Mouse (Mus musculus) lung, postnatal 0 days (tissue): Measurements from ENCODE around the gene Ccdc113.

ENCODE experiments used
- CTCF ChIP-seq: IDR thresholded peaks from 2 replicates; pipeline ENCODE4 v1.5.1; 2016; ENCODE audit warnings: antibody characterized with exemption, mild to moderate bottlenecking
- EP300 ChIP-seq: IDR thresholded peaks from 2 replicates; pipeline ENCODE4 v1.6.1; 2016; ENCODE audit warnings: antibody characterized with exemption, mild to moderate bottlenecking, control low read depth

DNA sequence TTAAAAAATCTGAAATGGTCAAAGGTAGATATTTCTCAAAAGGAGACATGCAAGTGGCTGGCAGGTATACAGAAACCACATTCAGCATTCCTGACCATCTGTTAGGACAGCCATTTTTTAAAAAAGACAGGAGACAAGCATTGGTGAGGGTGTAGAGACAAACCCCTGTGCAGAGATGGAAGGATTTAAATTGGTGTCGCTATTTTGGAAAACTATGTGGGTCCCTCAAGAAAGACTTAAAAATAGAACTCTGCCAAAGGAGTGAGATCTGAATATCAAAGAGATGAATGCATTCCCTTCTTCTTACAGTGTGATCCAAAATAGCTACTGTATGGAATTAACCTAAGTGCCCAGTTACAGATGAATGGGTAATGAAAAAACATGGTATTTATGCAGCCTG lies 53.5 kb downstream of the Ccdc113 start:
- TF ChIP-seq CTCF = no peak
- no peak for TF ChIP-seq EP300
